Mouse (Mus musculus): ENCODE results near the gene Scamp3. TPM values are rescaled to one million over a fixed set of nuclear protein-coding genes. Genes with fewer than 3 reads are reported as not detected.
A peak's percentile ranks its signal among the peaks of the same experiment; 100 is the strongest.

The Scamp3 gene
- total and polyA plus RNA-seq, 3 experiments, result 101 to 287 TPM; not detected in 1

GRCm38 (mm10) chr3:89166945-89167344, 10.3 kb upstream of the Scamp3 start:
- no peak overlapping the region for H3K27ac ChIP-seq (ENCODE audit: control insufficient read depth, low read depth, low read length)
- no peak overlapping the region for H3K9ac ChIP-seq (ENCODE audit: control insufficient read depth, low read depth, low read length, poor library complexity, severe bottlenecking)
- H3K79me2 ChIP-seq (ENCODE audit: control insufficient read depth, insufficient read depth, low read length, poor library complexity), result peaks cover 29% of the 10 kb centered on the region
- no peaks in the 10 kb centered on the region for H3K9me3 ChIP-seq (replicated peaks; ENCODE audit: insufficient read depth, low read length)
- peaks cover 5 to 17% of the 10 kb centered on the region in 2 experiments for H3K4me1 ChIP-seq (ENCODE audit: control insufficient read depth in 1 of 2, insufficient read depth in 2 of 2, low read length in 2 of 2)
- DNase-seq (ENCODE audit: low read depth, low spot score), result no peak
- TF ChIP-seq HCFC1 (IDR thresholded peaks at IDR 0.05; ENCODE audit: low read depth, low read length), result no peak
- TF ChIP-seq MYC (IDR thresholded peaks at IDR 0.05; ENCODE audit: low read depth, low read length), result no peak
- TF ChIP-seq JUND (IDR thresholded peaks at IDR 0.05; ENCODE audit: low read depth, low read length), result no peak
- no peak for TF ChIP-seq ETS1 (IDR thresholded peaks at IDR 0.05; ENCODE audit: low read depth, low read length)
- TF ChIP-seq ZMIZ1 (IDR thresholded peaks at IDR 0.05; ENCODE audit: low read depth, low read length), result no peak
- TF ChIP-seq USF2 (IDR thresholded peaks at IDR 0.05; ENCODE audit: borderline replicate concordance in 1 of 2, insufficient read depth in 1 of 2, low read depth in 1 of 2, low read length in 2 of 2), result no peak
- TF ChIP-seq E2F4 (IDR thresholded peaks at IDR 0.05; ENCODE audit: borderline replicate concordance, low read depth, low read length), result no peak
- TF ChIP-seq MEF2A (IDR thresholded peaks at IDR 0.05; ENCODE audit: extremely low read depth, insufficient replicate concordance, low read depth, low read length, poor library complexity, severe bottlenecking), result no peak
- TF ChIP-seq SIN3A (IDR thresholded peaks at IDR 0.05; ENCODE audit: low read length), result no peak
- no peak for TF ChIP-seq ELF1 (IDR thresholded peaks at IDR 0.05; ENCODE audit: low read depth, low read length)
- TF ChIP-seq MAX (IDR thresholded peaks at IDR 0.05; ENCODE audit: low read length), result no peak
- no peak for TF ChIP-seq ZC3H11A (IDR thresholded peaks at IDR 0.05; ENCODE audit: low read depth, low read length)
- TF ChIP-seq POLR2AphosphoS2 (IDR thresholded peaks at IDR 0.05; ENCODE audit: low read length), result no peak
- no peak for TF ChIP-seq MAZ (IDR thresholded peaks at IDR 0.05; ENCODE audit: low read depth, low read length)
- no peak for TF ChIP-seq MXI1 (IDR thresholded peaks at IDR 0.05; ENCODE audit: low read depth, low read length)
- H3K36me3 ChIP-seq (ENCODE audit: control insufficient read depth in 1 of 2, insufficient read depth in 2 of 2, low read length in 2 of 2), result peaks cover 19% of the 10 kb centered on the region in 2 experiments
- no peak overlapping the region for H3K4me3 ChIP-seq (ENCODE audit: control insufficient read depth in 1 of 2, insufficient read depth in 1 of 2, low read depth in 2 of 2, low read length in 2 of 2)
- no peaks in the 10 kb centered on the region for H3K27me3 ChIP-seq (ENCODE audit: control insufficient read depth in 1 of 2, insufficient read depth in 2 of 2, low read length in 2 of 2)

DNA sequence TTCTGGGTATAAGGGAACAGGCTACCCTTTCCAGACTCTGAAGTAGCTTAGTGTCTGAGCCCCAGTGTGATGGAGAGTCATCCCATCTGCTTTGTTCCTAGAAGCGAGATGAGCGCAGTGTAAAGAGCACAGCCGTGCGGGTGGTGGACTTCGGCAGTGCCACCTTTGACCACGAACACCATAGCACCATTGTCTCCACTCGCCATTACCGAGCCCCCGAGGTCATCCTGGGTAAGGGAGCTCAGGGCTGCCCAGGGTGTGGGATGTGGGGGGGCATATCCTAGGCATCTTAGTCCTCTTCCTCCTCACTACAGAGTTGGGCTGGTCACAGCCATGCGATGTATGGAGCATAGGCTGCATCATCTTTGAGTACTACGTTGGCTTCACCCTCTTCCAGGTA, 2.4 kb upstream of the Scamp3 start:
- no peak overlapping the region for H3K27ac ChIP-seq (ENCODE audit: control insufficient read depth, low read depth, low read length)
- H3K9me3 ChIP-seq (replicated peaks; ENCODE audit: insufficient read depth, low read length), result no peaks in the 10 kb centered on the region
- TF ChIP-seq NELFE (IDR thresholded peaks at IDR 0.05; ENCODE audit: low read depth, low read length) (0 out of 2 replicates have a peak, but pooled peaks have one; percentile 8), CHD2 (IDR thresholded peaks at IDR 0.05; ENCODE audit: low read length) (no peak)
- H3K4me3 ChIP-seq (ENCODE audit: control insufficient read depth in 1 of 2, insufficient read depth in 1 of 2, low read depth in 2 of 2, low read length in 2 of 2), result no peak overlapping the region
- peaks cover 23% of the 10 kb centered on the region for H3K79me2 ChIP-seq (ENCODE audit: control insufficient read depth, insufficient read depth, low read length, poor library complexity)
- H3K4me1 ChIP-seq (ENCODE audit: control insufficient read depth in 1 of 2, insufficient read depth in 2 of 2, low read length in 2 of 2), result peaks cover 3 to 17% of the 10 kb centered on the region in 2 experiments; a peak in 3 of 4 replicates
- no peak for DNase-seq (ENCODE audit: low read depth, low spot score)
- no peaks in the 10 kb centered on the region for H3K27me3 ChIP-seq (ENCODE audit: control insufficient read depth in 1 of 2, insufficient read depth in 2 of 2, low read length in 2 of 2)
- peaks cover 16 to 31% of the 10 kb centered on the region in 2 experiments for H3K36me3 ChIP-seq (ENCODE audit: control insufficient read depth in 1 of 2, insufficient read depth in 2 of 2, low read length in 2 of 2)
- no peak overlapping the region for H3K9ac ChIP-seq (ENCODE audit: control insufficient read depth, low read depth, low read length, poor library complexity, severe bottlenecking)
